Mouse (Mus musculus): ENCODE data around the gene Ppp4r2. TPM values are rescaled to one million over a fixed set of nuclear protein-coding genes. Genes with fewer than 3 reads are reported as not detected.

Gene Ppp4r2
- total and polyA plus RNA-seq, 3 experiments = 80.1 to 111 (median 94.4) TPM

- no peaks in the 10 kb centered on the region for H3K4me1 ChIP-seq (ENCODE audit: insufficient read depth, low read depth, low read length)
- ATAC-seq (ENCODE audit: extremely low read depth, insufficient number of reproducible peaks, low FRiP score, poor library complexity, severe bottlenecking) (no peak), DNase-seq (ENCODE audit: low spot score) (no peak)
- no peaks in the 10 kb centered on the region for H3K9me3 ChIP-seq (replicated peaks)
- no peaks in the 10 kb centered on the region for H3K27me3 ChIP-seq (ENCODE audit: insufficient read depth, low read length)
- H3K4me3 ChIP-seq (ENCODE audit: low read depth, low read length) = no peak overlapping the region
- TF ChIP-seq TAL1 (conservative IDR thresholded peaks at IDR 0.05; ENCODE audit: low read depth, low read length) (no peak), POLR2AphosphoS5 (IDR thresholded peaks at IDR 0.05; ENCODE audit: insufficient replicate concordance, low read depth, low read length) (no peak), CTCF (IDR thresholded peaks at IDR 0.05; ENCODE audit: low read depth, low read length) (no peak), GATA2 (IDR thresholded peaks at IDR 0.05; ENCODE audit: borderline replicate concordance, low read depth, low read length) (no peak), GATA1 (IDR thresholded peaks at IDR 0.05; ENCODE audit: borderline replicate concordance, low read length) (no peak)
- H3K36me3 ChIP-seq (replicated peaks) = no peaks in the 10 kb centered on the region
These were observed 25.7 kb upstream of the Ppp4r2 start for GRCm38 (mm10) chr6:100807746-100808145.

- DNase-seq (ENCODE audit: low spot score) (no peak), ATAC-seq (ENCODE audit: extremely low read depth, insufficient number of reproducible peaks, low FRiP score, poor library complexity, severe bottlenecking) (no peak)
- H3K9me3 ChIP-seq (replicated peaks) = no peaks in the 10 kb centered on the region
- TF ChIP-seq GATA1 (IDR thresholded peaks at IDR 0.05; ENCODE audit: borderline replicate concordance, low read length) = no peak
- TF ChIP-seq GATA2 (IDR thresholded peaks at IDR 0.05; ENCODE audit: borderline replicate concordance, low read depth, low read length) = no peak
- no peak for TF ChIP-seq CTCF (IDR thresholded peaks at IDR 0.05; ENCODE audit: low read depth, low read length)
- no peak for TF ChIP-seq POLR2AphosphoS5 (IDR thresholded peaks at IDR 0.05; ENCODE audit: insufficient replicate concordance, low read depth, low read length)
- TF ChIP-seq TAL1 (conservative IDR thresholded peaks at IDR 0.05; ENCODE audit: low read depth, low read length) = no peak
- H3K4me3 ChIP-seq (ENCODE audit: low read depth, low read length) = no peak overlapping the region
- no peaks in the 10 kb centered on the region for H3K4me1 ChIP-seq (ENCODE audit: insufficient read depth, low read depth, low read length)
- H3K36me3 ChIP-seq (replicated peaks) = no peaks in the 10 kb centered on the region
- H3K27me3 ChIP-seq (ENCODE audit: insufficient read depth, low read length) = no peaks in the 10 kb centered on the region
These were observed 25.1 kb upstream of the Ppp4r2 start for GRCm38 (mm10) chr6:100808221-100808778.

- TF ChIP-seq POLR2AphosphoS5 (IDR thresholded peaks at IDR 0.05; ENCODE audit: insufficient replicate concordance, low read depth, low read length) (no peak), GATA2 (IDR thresholded peaks at IDR 0.05; ENCODE audit: borderline replicate concordance, low read depth, low read length) (no peak), CTCF (IDR thresholded peaks at IDR 0.05; ENCODE audit: low read depth, low read length) (no peak), GATA1 (IDR thresholded peaks at IDR 0.05; ENCODE audit: borderline replicate concordance, low read length) (no peak), TAL1 (conservative IDR thresholded peaks at IDR 0.05; ENCODE audit: low read depth, low read length) (no peak)
- DNase-seq (ENCODE audit: low spot score) = no peak
- Histone ChIP-seq H3K9me3 (replicated peaks) (no peaks in the 10 kb centered on the region), H3K36me3 (replicated peaks) (no peaks in the 10 kb centered on the region), H3K27me3 (ENCODE audit: insufficient read depth, low read length) (no peaks in the 10 kb centered on the region), H3K4me3 (ENCODE audit: low read depth, low read length) (no peak overlapping the region), H3K4me1 (ENCODE audit: insufficient read depth, low read depth, low read length) (no peaks in the 10 kb centered on the region)
- no peak for ATAC-seq (ENCODE audit: extremely low read depth, insufficient number of reproducible peaks, low FRiP score, poor library complexity, severe bottlenecking)
These were observed 23.3 kb upstream of the Ppp4r2 start for GRCm38 (mm10) chr6:100810117-100810516.

GRCm38 (mm10) chr6:100811731-100812130 is 21.7 kb upstream of the Ppp4r2 start:
- H3K27me3 ChIP-seq (ENCODE audit: insufficient read depth, low read length) = no peaks in the 10 kb centered on the region
- H3K36me3 ChIP-seq (replicated peaks) = no peaks in the 10 kb centered on the region
- ATAC-seq (ENCODE audit: extremely low read depth, insufficient number of reproducible peaks, low FRiP score, poor library complexity, severe bottlenecking) = no peak
- no peak overlapping the region for H3K4me3 ChIP-seq (ENCODE audit: low read depth, low read length)
- H3K4me1 ChIP-seq (ENCODE audit: insufficient read depth, low read depth, low read length) = no peaks in the 10 kb centered on the region
- H3K9me3 ChIP-seq (replicated peaks) = no peaks in the 10 kb centered on the region
- no peak for DNase-seq (ENCODE audit: low spot score)
- TF ChIP-seq TAL1 (conservative IDR thresholded peaks at IDR 0.05; ENCODE audit: low read depth, low read length) (no peak), POLR2AphosphoS5 (IDR thresholded peaks at IDR 0.05; ENCODE audit: insufficient replicate concordance, low read depth, low read length) (no peak), GATA1 (IDR thresholded peaks at IDR 0.05; ENCODE audit: borderline replicate concordance, low read length) (no peak), GATA2 (IDR thresholded peaks at IDR 0.05; ENCODE audit: borderline replicate concordance, low read depth, low read length) (no peak), CTCF (IDR thresholded peaks at IDR 0.05; ENCODE audit: low read depth, low read length) (no peak)

- no peak overlapping the region for H3K4me3 ChIP-seq (ENCODE audit: low read depth, low read length)
- H3K36me3 ChIP-seq (replicated peaks) = no peaks in the 10 kb centered on the region
- H3K27me3 ChIP-seq (ENCODE audit: insufficient read depth, low read length) = peaks cover 5% of the 10 kb centered on the region
- TF ChIP-seq CTCF (IDR thresholded peaks at IDR 0.05; ENCODE audit: low read depth, low read length) (no peak), POLR2AphosphoS5 (IDR thresholded peaks at IDR 0.05; ENCODE audit: insufficient replicate concordance, low read depth, low read length) (no peak), TAL1 (conservative IDR thresholded peaks at IDR 0.05; ENCODE audit: low read depth, low read length) (no peak)
- DNase-seq (ENCODE audit: low spot score) = no peak
- no peaks in the 10 kb centered on the region for H3K4me1 ChIP-seq (ENCODE audit: insufficient read depth, low read depth, low read length)
- H3K9me3 ChIP-seq (replicated peaks) = no peaks in the 10 kb centered on the region
- ATAC-seq (ENCODE audit: extremely low read depth, insufficient number of reproducible peaks, low FRiP score, poor library complexity, severe bottlenecking) = no peak
These were observed 12.1 kb upstream of the Ppp4r2 start for GRCm38 (mm10) chr6:100821367-100821766.

- TF ChIP-seq TAL1 (conservative IDR thresholded peaks at IDR 0.05; ENCODE audit: low read depth, low read length) (no peak), GATA1 (IDR thresholded peaks at IDR 0.05; ENCODE audit: borderline replicate concordance, low read length) (no peak), CTCF (IDR thresholded peaks at IDR 0.05; ENCODE audit: low read depth, low read length) (no peak), GATA2 (IDR thresholded peaks at IDR 0.05; ENCODE audit: borderline replicate concordance, low read depth, low read length) (no peak), POLR2AphosphoS5 (IDR thresholded peaks at IDR 0.05; ENCODE audit: insufficient replicate concordance, low read depth, low read length) (no peak)
- H3K4me1 ChIP-seq (ENCODE audit: insufficient read depth, low read depth, low read length) = no peaks in the 10 kb centered on the region
- no peak for ATAC-seq (ENCODE audit: extremely low read depth, insufficient number of reproducible peaks, low FRiP score, poor library complexity, severe bottlenecking)
- DNase-seq (ENCODE audit: low spot score) = no peak
- no peaks in the 10 kb centered on the region for H3K9me3 ChIP-seq (replicated peaks)
- H3K27me3 ChIP-seq (ENCODE audit: insufficient read depth, low read length) = peaks cover 5% of the 10 kb centered on the region
- no peaks in the 10 kb centered on the region for H3K36me3 ChIP-seq (replicated peaks)
- H3K4me3 ChIP-seq (ENCODE audit: low read depth, low read length) = no peak overlapping the region
These were observed 10.1 kb upstream of the Ppp4r2 start for GRCm38 (mm10) chr6:100823356-100823755.

Measured in G1E (cell line).